Mouse (Mus musculus) fibroblast of lung, adult 2 months (primary cell): Measurements from ENCODE around the gene Ranbp2.
"Not testable (repeated sequence)": the region's sequence is repeated elsewhere in the genome, so short reads cannot be mapped to it uniquely, and the experiment has no call there.

Experiments used
- DNase-seq: peaks from one replicate; pipeline ENCODE4 v3.0.0-alpha.2; 2011; ENCODE audit warnings: low read depth

The Ranbp2 gene

DNA sequence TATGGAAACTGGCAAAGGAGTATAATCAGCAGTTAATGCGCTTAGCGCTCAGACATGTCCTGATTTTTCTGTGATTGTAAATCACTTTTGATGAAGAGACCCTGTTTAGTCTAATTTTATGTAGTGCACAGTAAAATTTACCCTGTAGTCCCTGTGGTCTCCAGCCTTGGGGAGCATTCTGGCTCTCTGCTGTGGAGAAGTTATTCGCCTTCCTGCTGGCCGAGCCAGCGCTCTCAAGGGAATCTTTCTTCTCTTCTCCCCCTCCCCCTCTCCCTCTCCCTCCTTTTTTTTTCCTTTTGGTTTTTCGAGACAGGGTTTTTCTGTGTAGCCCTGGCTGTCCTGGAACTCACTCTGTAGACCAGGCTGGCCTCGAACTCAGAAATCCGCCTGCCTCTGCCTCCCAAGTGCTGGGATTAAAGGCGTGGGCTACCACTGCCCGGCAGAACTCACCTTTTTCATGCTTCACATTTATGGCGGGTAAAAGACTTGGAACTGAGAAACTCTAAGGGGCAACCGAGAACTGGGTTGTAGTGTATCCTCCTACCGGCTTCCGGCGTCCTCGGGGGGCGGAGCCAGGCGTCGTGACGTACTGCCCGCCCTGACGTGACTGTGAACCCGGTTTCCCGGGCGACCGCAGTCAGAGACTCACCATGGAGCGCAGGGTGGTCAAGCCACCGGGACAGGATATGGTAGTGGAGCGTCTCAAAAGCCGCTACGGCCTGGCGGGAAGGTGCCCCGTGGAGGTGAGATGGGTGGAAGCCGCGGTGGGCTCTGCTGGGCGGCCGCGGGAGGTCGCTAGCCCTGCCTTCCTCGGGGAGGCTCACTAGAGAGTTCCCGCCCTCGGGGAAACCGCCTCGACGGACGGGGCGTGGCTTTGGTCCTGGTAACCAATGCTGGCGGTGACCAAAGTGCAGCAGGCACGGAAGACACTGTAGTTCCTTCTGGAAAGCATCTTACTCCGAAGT, 50.9 kb downstream of the Ranbp2 start, which contains the start of gene Ccdc138:
TSS of gene Ccdc138 (plus strand) at position 629 of the 965 bp plus-strand sequence.
- DNase-seq, result peak; percentile 77

DNA sequence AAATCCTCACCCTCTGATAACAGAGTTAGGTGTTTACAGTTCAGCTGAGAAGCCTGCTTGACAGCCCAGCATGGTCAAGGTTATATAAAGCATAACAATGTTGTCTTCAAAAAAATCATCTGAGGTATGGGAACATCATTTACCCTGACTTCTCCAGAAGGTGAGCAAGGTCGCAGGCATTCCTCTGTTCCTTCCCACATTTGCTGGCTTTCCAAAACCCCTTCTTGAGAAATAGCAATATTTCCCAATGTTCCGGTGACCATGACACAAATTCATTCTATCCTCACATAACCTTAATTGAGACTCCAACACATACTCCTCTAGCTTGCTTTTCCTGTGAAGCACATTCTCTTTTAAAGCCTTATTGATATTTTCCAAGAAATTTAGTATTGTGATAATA, 51.8 kb downstream of the Ranbp2 start:
- peak; percentile 11 for DNase-seq

DNA sequence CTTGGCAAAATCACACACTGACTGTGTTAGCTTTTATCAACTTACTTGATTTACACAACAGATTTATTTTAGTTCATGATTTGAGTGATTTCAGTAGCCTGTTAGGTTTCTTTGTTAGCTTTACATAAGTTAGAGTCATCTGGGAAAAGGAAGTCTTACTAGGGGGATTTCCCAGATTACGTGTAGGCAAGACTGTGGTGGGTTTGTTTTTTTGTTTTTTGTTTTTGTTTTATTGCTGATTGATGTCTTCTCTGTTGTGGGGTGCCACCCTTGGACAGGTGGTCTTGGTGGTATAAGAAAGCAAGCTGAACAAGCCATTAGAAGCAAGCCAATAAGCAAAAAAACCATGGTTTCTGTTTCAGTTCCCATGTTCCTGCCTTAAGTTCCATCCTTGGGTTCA, 82.6 kb downstream of the Ranbp2 start:
- no peak for DNase-seq

- DNase-seq, result no peak
Observed at GRCm38 (mm10) chr10:58530896-58531790, 84.4 kb downstream of the Ranbp2 start.

GRCm38 (mm10) chr10:58532177-58532576, 85.5 kb downstream of the Ranbp2 start:
- no peak for DNase-seq

DNA sequence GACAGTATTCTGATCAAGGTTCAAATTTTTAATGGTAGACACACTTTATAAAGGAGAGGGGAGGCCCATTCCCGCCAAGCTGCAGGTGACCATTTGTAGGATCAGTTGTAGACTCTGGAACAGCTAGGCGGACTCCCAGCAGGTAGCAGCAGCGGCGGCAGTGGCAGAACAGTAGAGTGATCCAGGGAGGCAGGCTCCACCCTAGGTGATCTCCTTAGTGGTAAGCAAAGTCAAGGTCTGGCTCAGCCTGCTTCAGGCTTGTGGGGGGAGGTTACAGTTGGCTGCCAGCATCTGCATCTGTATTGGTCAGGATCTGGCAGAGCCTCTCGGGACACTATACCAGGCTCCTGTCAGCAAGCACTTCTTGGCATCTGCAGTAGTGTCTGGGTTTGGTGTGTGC, 89.6 kb downstream of the Ranbp2 start:
- not testable (repeated sequence) for DNase-seq

- DNase-seq, result no peak
Observed at GRCm38 (mm10) chr10:58540613-58541012, 93.9 kb downstream of the Ranbp2 start.
